Mouse (Mus musculus) megakaryocyte, embryonic 14.5 days (primary cell): ENCODE results near the gene Otogl.

Experiments
- FLI1 ChIP-seq: IDR thresholded peaks from 2 replicates; pipeline ENCODE4 v1.6.1; 2012; ENCODE audit warnings: low read length, inconsistent platforms, mixed read lengths
- GATA1 ChIP-seq: IDR thresholded peaks from 3 replicates; pipeline ENCODE4 v1.6.1; 2012; ENCODE audit warnings: mixed read lengths, low read length, inconsistent platforms, borderline replicate concordance

- TF ChIP-seq GATA1 (no peak), FLI1 (no peak)
Measured at GRCm38 (mm10) chr10:107901204-107901879, 10.6 kb downstream of the Otogl start.
